Mouse (Mus musculus) CD4-positive naive resting alpha-beta T cell, adult 57 days (primary cell): ENCODE measurements around the gene Fam228a. TPM values are rescaled to one million over a fixed set of nuclear protein-coding genes. Genes with fewer than 3 reads are reported as not detected.

ENCODE experiments used
- total RNA-seq: library from RNA; stranded (reverse); gene quantifications from one replicate; pipeline ENCODE4 v1.2.4, GENCODE M21; 2023

The Fam228a gene
- total RNA-seq: not detected

DNA sequence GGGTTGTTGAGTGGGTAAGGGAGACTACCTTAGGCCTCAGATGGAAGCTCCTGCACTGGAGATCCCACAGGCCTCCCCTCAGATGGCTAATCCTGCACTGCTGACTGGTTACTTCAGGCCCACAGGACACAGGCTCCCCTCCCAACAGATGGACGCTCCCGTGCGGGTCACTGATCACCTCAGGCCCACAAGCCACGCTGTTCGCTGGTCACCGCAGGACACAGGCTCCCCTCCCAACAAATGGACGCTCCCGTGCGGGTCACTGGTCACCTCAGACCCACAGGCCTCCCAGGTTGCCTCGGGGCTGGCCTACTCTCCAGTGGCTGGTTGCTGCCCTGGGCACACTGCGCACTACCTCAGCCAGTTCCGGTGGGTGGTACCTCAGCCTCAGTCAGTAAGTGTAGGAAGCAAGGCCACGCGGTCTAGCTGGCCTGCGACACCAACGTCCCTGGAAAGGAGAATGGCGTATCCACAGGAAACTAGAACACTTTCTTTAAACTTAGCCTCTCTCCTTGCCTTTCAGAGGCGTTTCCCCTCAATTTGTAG, at the start of gene Fam228a:
TSS of gene Fam228a (minus strand) at position 400 of the 546 bp plus-strand sequence.

DNA sequence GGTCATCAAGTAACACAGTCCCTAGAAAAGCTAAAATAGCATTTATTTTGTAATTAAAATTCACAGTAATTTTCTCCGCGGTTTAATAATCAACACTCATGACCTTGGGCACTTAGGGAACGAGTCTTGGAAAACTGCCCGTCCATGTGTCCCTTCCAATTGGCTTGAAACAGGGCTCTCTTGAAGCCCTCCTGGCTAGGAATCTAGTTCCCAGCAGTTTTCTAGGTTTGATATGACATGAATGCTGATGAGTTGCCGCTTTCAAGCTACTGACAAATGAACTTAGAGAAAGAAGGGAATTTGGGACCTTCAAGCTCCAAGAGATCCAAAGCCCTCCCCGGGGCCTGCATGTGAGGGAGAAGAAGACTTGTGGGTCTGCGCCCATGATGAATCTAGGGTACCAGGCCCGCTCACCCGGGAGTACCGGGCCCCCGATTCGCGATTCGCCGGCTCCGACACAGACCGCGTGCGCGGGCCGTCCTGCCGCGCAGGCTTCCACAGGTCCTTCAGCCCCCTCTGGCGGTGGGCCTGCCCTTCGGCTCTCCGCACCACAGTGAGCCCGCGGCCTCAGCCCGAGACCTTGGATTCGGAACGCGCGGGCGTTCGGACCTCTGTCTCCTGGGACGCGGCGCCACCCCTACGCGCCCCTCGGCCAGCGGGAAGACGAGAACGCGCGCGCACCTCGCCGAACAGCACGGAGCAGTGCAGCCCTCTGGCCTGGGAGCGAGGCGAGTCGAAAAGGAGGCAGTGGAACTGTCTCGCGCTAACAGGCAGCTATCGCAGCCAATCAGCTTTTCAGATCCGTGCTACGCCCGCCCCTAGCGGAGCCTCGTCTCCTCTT, 30.5 kb upstream of the Fam228a start, which contains the start of the genes Pfn4 and Fam228b:
TSS of gene Pfn4 (plus strand) at position 531 of the 841 bp plus-strand sequence.
TSS of gene Fam228b (minus strand) at position 776 of the 841 bp plus-strand sequence.

Other genes with a start within 250 kb of the Fam228a start
- gene Itsn2, start 145.8 kb downstream of the Fam228a start, total RNA-seq: 210 TPM
- gene Gm3625, start 145.5 kb downstream of the Fam228a start, total RNA-seq: not detected
- gene Pfn4, start 30.6 kb upstream of the Fam228a start, total RNA-seq: 1.9 TPM
- gene Fam228b, start 30.8 kb upstream of the Fam228a start, total RNA-seq: 5.5 TPM
- 129 TPM for gene Sf3b6, start 79.1 kb upstream of the Fam228a start, total RNA-seq
- 1.2 TPM for gene Fkbp1b, start 103.2 kb upstream of the Fam228a start, total RNA-seq
- gene Wdcp, start 104.9 kb upstream of the Fam228a start, total RNA-seq: 16.2 TPM
- 3.5 TPM for gene Mfsd2b, start 135.9 kb upstream of the Fam228a start, total RNA-seq
- gene Ubxn2a, start 169.3 kb upstream of the Fam228a start, total RNA-seq: 28.9 TPM
- gene Atad2b, start 178.9 kb upstream of the Fam228a start, total RNA-seq: 79.5 TPM